Mouse (Mus musculus) effector memory CD4-positive, alpha-beta T cell, adult 7 months (primary cell): ENCODE results near the gene Ddx50. TPM values are rescaled to one million over a fixed set of nuclear protein-coding genes. Genes with fewer than 3 reads are reported as not detected.

Source experiments
- polyA plus RNA-seq: library from polyadenylated mRNA; unstranded; fragments of 100-300 nt; shearing (Covaris generic); gene quantifications from one replicate; pipeline ENCODE4 v1.2.1, GENCODE M21; 2017

Ddx50 gene
- polyA plus RNA-seq = 150 TPM

DNA sequence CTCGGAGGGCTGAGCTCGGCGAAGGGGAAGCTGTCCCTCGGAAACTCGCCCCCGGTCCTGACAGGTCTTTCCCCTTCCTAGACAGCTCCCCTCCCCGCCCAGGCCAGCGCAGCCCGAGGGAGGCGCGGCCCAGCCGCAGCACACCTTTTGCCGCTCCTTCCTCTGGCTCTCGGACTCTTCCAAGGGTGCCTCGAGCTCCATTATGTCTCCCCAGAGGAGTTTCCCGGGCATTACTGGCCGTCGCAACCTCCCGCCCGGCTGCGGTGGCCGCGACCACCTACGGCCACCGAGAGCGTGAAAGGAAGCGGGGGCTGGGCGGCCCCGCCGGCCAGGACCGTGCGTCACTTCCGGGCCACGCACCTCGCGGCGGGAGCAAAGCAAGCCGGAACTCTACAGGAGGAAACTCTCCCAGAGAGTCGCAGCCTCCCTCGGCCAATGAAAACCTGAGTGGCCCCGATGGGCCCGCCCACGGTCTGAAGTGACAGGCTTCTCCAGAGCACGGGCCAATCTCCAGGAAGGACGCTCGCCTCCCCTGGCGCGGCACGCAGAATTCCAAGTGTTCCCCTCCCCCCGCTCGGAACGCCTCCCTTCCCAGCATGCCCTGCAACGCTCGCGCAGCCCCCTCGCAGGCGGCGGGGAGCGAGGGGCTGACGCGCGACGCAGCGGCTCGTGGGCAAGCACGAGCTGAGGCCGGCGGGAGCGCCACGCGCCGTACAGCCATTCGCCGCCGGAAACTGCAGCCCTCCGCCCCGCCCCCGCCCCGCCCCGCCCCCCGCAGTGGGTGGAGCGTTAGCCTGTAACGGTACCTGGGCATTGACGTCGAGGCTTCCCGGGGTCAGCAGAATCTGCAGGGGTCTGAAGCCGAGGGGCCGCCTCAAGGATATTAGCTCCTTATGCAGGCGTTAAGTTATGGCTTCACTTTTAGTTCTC, at the start of gene Ddx50:
Gene Ddx50, minus strand, starts transcription at position 338 of the 930 bp plus-strand sequence.

DNA sequence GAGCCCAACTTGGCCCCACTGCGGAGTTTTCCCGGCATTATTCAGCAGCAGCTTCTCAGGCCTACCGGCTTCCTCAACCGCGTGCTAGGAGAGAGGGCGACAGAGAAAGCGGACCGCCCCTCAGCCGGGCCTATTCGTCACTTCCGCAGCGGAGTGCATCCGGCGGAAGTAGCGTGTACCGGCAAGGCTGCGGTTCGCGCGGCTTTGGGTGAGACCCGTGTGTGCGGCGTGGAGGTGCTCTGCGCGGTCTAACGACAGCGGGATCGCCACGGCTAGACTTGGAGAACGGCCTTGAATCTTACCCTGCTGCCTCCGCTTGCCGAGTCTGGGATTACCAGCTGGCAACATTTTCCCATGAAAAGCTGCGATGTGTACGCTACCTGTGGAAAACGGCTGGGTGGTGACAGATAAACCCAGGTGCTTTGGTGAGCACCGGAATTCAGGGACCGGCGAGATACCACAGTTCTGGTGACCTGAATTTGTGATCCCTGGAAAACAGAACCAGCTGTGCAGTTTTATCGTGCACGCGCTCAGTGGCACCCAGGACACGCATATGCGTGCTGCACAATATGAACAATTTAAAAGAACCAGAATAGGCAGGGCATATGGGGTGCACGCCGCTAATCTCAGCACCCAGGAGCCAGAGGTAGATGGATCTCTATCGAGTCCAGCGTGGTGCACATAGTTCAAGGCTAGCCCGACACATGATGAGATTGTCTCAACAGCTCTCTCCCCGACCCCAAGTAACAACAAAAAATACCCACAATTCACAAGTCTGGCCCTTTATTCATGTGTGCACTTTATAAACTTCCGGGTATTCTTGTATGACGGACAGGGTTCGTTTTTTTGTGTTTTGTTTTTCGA, 48.6 kb downstream of the Ddx50 start, which contains the start of gene Ddx21:
Gene Ddx21, minus strand, starts transcription at position 105 of the 864 bp plus-strand sequence.

GRCm38 (mm10) chr10:62578338-62579100, 72.5 kb downstream of the Ddx50 start, which contains the start of gene Kif1bp:
TSS of gene Kif1bp (minus strand) at chr10:62578457.

Other genes starting within 250 kb of the Ddx50 start
- not detected for gene Hkdc1, start 228.7 kb downstream of the Ddx50 start, polyA plus RNA-seq
- gene 4930507D05Rik, start 201.7 kb downstream of the Ddx50 start, polyA plus RNA-seq = 0.57 TPM
- 28.1 TPM for gene Supv3l1, start 201.5 kb downstream of the Ddx50 start, polyA plus RNA-seq
- 54.4 TPM for gene Vps26a, start 164.4 kb downstream of the Ddx50 start, polyA plus RNA-seq
- 2,518 TPM for gene Srgn, start 123.8 kb downstream of the Ddx50 start, polyA plus RNA-seq
- gene Kif1bp, start 72.8 kb downstream of the Ddx50 start, polyA plus RNA-seq = 21.1 TPM
- 56.6 TPM for gene Ddx21, start 48.9 kb downstream of the Ddx50 start, polyA plus RNA-seq
- 0.44 TPM for gene Stox1, start 74.9 kb upstream of the Ddx50 start, polyA plus RNA-seq
- 93.7 TPM for gene Ccar1, start 141.1 kb upstream of the Ddx50 start, polyA plus RNA-seq